Mouse (Mus musculus): ENCODE results near the gene Ankmy1.
A peak's percentile ranks its signal among the peaks of the same experiment; 100 is the strongest.

The Ankmy1 gene

GRCm38 (mm10) chr1:92902786-92903185 lies at the start of gene Ankmy1:
Gene Ankmy1, minus strand, starts transcription at chr1:92902906.
- DNase-seq (ENCODE audit: low spot score): no peak

DNA sequence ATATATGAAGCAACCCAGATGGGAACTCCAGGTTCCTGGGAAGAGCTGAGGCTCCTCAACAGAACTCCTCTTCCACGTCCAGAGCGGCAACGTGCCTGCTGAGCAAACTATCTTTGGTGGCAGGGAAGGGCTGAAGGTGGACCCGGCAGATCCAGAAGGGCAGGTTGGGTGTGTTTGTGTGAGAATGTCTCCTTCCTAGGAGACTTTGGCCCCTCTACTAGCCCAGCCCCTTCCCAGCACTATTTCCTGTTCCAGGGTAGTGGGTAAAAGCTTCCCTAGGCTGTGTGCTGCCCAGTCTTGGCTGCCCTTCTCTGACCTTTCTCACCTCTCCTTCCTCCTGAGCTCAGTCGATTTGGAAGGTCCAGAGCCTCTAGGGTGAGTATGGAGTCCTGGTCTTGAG lies 47.9 kb upstream of the Ankmy1 start, which contains the start of gene Gpr35:
Gene Gpr35 (plus strand): TSS at position 259 of the 400 bp plus-strand sequence.
- no peak for DNase-seq (ENCODE audit: low spot score)

DNA sequence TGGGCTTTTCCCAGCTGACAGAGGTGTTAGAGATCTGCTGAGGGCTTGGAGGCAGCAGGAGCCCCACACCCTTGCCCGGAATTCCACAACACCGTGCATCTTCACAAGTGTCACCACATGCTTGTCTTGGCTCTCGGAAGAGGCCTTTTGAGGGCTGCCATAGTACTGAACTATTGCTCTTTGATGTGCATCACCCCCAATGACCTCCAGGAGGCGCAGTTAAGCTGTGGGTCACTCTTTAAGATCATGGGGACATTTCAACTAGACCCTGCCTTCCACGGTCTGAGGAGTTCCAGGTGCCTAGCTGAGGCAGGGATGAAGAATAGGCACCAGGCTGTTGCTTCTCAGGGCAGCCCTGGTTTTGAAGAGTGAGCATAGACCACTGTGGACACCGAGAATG lies 46.7 kb upstream of the Ankmy1 start:
- DNase-seq (ENCODE audit: low spot score): no peak

DNA sequence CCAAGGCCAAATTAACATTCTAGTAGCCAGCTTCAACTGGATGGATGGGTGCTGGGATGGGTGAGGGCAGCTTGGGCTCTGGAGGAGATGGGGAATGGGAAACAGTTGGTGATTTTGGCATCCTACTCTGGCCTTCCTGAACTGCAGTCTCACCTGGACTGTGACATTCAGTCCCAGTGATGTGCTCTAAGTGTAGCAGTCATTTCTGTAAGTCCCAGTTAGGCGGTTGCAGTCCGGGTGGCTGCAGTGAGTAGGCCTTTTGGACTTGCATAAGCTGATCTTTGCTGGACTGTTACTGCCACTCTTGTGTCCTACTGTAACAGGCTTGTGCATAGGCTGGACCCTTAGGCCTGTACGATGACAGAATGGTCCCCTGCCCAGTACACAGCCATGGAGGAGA lies 45.3 kb upstream of the Ankmy1 start:
- no peak for DNase-seq (ENCODE audit: low spot score)

GRCm38 (mm10) chr1:92943219-92943989 lies 40.7 kb upstream of the Ankmy1 start:
- DNase-seq (ENCODE audit: low spot score): no peak

DNA sequence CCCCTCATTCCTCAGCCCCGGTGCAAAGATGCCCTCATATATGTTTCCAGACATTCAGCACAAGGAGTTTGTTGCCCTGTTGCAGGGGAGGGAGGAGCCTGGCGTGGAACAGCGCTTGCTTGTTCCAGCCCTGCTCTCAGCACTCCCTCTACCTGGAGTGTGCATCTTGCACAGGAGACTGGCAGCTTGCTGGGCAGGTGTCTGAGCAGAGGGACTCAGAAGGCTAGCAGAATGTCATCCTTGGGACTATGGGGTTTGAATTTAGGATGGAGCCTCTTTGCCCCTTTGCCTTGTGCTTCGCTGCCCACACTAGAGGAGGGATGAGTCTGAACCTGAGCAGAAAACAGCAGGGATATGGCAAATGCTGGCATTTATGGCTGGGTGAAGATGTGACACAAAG lies 37.0 kb upstream of the Ankmy1 start:
- DNase-seq (ENCODE audit: low spot score): no peak

GRCm38 (mm10) chr1:92937797-92938196 lies 35.1 kb upstream of the Ankmy1 start:
- DNase-seq (ENCODE audit: low spot score): no peak

DNA sequence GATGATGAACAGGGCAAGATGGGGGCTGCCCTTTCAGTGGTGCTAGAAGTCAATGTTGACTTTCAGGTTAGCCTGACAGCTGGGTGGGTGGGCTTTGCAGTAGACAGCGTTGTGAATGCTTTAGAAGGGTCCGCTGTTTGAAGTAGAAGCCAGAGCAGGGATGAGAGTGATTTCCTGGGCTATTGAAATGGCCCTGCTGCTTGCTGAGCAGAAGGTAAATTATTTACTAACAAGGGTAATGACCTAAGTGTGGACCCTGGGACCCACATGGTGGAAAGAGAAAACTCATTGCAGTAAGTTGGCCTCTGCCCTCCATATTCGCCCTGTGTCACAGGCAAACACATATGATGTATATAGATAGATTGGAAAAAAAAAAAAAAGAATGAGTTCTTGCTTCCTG lies 33.8 kb upstream of the Ankmy1 start:
- no peak for DNase-seq (ENCODE audit: low spot score)

GRCm38 (mm10) chr1:92935977-92936376 lies 33.3 kb upstream of the Ankmy1 start:
- no peak for DNase-seq (ENCODE audit: low spot score)

DNA sequence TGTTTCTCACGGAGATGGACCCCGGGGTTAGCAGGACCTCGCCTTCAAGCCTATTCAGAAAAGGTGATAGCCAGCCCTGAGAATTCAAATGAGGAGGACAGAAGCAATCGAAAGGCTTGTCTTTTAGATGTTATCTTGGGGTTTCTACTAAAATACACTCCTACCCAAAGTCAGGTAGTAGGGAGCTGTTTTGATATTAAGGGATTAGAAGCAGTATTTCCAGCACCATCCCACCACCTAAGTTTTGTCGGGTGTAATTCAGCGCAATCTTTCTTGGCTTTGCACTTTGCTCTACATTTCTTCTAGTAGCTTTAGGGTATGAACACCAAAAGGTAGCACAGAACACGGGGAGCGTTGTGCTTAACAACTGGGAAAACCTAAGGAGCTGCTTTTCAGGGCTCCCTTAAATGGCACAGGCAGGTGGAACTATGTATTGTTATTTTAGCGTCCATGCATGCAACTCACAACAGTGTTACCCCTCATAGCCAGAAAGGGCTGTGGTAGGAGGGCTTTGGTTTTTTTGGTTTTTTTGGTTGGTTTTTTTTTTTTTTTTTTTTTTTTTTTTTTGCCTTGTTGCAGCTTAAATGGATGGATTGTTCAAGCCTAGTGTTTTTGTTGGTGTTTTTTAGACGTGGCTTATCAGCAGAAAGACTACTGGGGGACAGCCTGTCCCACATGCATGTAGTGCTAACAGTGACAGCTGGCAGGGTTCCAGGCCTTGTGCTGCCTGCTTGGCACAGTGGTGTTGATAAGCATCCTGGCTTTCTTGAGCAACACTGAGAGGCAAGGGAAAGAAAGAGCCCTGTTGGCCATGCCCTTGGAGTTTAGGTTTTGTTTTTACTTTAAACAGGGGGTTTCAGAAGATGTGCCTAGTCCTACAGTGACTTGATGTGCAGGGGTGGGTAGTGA lies 32.6 kb upstream of the Ankmy1 start:
- DNase-seq (ENCODE audit: low spot score): peak; percentile 42

DNA sequence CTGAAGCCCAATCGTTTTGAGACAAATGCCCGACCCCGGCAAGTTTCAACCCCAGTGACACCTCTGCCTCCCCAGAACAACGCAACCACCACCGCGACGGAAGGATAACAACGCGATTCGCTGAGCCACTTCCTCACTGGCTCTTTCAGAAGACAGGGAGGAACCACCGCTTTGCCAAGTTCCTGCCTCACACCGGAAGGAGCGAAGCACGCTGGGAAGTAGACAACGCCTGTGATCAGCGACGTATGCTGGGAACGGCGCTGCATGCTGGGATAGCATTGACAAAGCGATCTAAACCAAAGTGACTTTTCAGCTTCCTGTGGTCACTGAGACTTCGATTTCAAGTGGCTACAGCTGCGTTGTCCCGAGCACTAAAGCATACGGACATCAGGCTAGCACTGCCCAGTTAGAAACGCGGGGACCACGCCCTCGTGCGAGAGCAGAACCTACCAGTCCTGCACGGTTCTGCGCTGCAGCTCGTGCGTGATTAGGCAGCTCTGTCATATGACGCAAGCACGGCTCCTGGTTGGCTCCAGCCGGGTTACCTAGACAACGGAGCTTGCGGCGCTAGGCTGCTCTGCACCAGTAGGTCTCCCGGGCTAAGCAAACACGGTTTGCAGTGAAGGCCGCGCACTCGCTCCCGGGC lies 31.6 kb upstream of the Ankmy1 start, which contains the start of gene Capn10:
Gene Capn10 (plus strand): TSS at position 195 of the 646 bp plus-strand sequence.
- DNase-seq (ENCODE audit: low spot score): peak; percentile 89

- DNase-seq (ENCODE audit: low spot score): no peak
These were observed 30.9 kb upstream of the Ankmy1 start for GRCm38 (mm10) chr1:92933611-92934010.

DNA sequence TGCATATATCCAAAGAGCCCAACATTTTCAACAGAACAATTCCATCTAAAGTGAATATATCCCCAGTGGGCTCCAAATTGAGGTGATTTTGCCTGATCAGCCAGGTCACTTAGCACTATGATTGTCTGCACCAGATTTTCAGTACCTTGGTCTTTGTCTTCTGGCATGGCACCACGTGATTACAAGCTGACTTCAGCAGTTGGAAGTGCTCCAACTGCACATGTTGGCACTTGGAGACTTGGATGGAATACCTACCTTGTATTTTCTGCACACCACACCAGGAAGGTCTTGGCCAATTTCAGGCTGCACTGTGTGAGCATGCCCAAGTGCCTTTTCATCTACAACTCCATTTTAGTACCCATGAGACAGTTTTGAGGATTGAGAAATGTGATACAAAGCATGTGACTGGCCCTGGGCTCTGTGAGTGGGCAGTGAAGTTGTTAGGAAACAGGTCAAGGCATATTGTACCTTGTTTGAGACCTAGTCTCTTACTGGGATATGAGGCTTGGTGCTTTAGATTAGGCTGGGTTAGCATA lies 27.5 kb upstream of the Ankmy1 start:
- no peak for DNase-seq (ENCODE audit: low spot score)

GRCm38 (mm10) chr1:92921496-92921895 lies 18.8 kb upstream of the Ankmy1 start:
- no peak for DNase-seq (ENCODE audit: low spot score)

GRCm38 (mm10) chr1:92920474-92921200 lies 17.9 kb upstream of the Ankmy1 start:
- DNase-seq (ENCODE audit: low spot score): no peak

GRCm38 (mm10) chr1:92919775-92920174 lies 17.1 kb upstream of the Ankmy1 start:
- DNase-seq (ENCODE audit: low spot score): no peak

GRCm38 (mm10) chr1:92919151-92919550 lies 16.4 kb upstream of the Ankmy1 start:
- no peak for DNase-seq (ENCODE audit: low spot score)

GRCm38 (mm10) chr1:92916725-92917124 lies 14.0 kb upstream of the Ankmy1 start:
- no peak for DNase-seq (ENCODE audit: low spot score)

GRCm38 (mm10) chr1:92914993-92915392 lies 12.3 kb upstream of the Ankmy1 start:
- DNase-seq (ENCODE audit: low spot score): no peak

DNA sequence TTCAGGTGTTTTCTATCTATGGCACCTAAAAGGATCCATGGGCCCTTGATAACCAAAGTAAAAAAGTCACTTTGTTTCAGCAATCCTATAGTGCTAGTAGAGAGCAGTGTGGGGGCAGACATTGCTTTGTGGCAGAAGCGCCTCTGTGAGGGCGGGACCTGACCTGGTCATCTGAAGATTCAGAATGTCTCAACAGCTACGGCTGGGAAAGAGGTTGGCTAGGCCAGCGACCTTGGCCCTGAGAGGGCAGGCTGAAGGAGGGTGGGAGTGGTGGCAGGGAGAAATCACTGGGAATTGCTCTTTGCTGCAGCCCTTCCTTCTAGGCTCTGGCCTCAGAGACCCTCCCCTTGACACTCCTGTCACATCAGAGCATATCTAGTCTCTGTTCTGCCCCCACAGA lies 11.5 kb upstream of the Ankmy1 start:
- no peak for DNase-seq (ENCODE audit: low spot score)

- DNase-seq (ENCODE audit: low spot score): no peak
These were observed 9.6 kb upstream of the Ankmy1 start for GRCm38 (mm10) chr1:92912286-92912685.
